Mouse (Mus musculus) embryo, embryonic 10 days (tissue): ENCODE results near the gene BC030499.
"Not testable (repeated sequence)": the region's sequence is repeated elsewhere in the genome, so short reads cannot be mapped to it uniquely, and the experiment has no call there.

ENCODE experiments used
- DNase-seq: peaks from one replicate; pipeline ENCODE4 v3.0.0-alpha.2; 2015; ENCODE audit warnings: low spot score

BC030499 gene

GRCm38 (mm10) chr11:78290654-78291053 is at the start of gene BC030499:
BC030499 (plus strand) TSS chr11:78290841.
- DNase-seq: no peak

- peak; percentile 4 for DNase-seq
Measured at GRCm38 (mm10) chr11:78245261-78245626, 45.4 kb upstream of the BC030499 start.

- DNase-seq: peak; percentile 93
Measured at GRCm38 (mm10) chr11:78245627-78246317, 44.9 kb upstream of the BC030499 start, which contains the start of the genes Sdf2 and Supt6. Sdf2 (plus strand) TSS chr11:78245746. Supt6 (minus strand) TSS chr11:78245987.

GRCm38 (mm10) chr11:78246318-78247011 is 44.2 kb upstream of the BC030499 start:
- DNase-seq: no peak

GRCm38 (mm10) chr11:78247012-78247348 is 43.7 kb upstream of the BC030499 start:
- DNase-seq: no peak

GRCm38 (mm10) chr11:78247727-78248140 is 42.9 kb upstream of the BC030499 start:
- peak; percentile 33 for DNase-seq

- no peak for DNase-seq
Measured at GRCm38 (mm10) chr11:78256618-78257017, 34.0 kb upstream of the BC030499 start.

- DNase-seq: no peak
Measured at GRCm38 (mm10) chr11:78260489-78261258, 30.0 kb upstream of the BC030499 start.

GRCm38 (mm10) chr11:78261380-78262352 is 29.0 kb upstream of the BC030499 start, which contains the start of gene 2610507B11Rik:
2610507B11Rik (plus strand) TSS chr11:78261752.
- DNase-seq: peak; percentile 92

GRCm38 (mm10) chr11:78262550-78262949 is 28.1 kb upstream of the BC030499 start:
- DNase-seq: peak; percentile 81

GRCm38 (mm10) chr11:78265571-78265970 is 25.1 kb upstream of the BC030499 start:
- DNase-seq: no peak

GRCm38 (mm10) chr11:78271986-78272385 is 18.7 kb upstream of the BC030499 start:
- DNase-seq: no peak

GRCm38 (mm10) chr11:78275596-78275995 is 15.0 kb upstream of the BC030499 start:
- no peak for DNase-seq

GRCm38 (mm10) chr11:78276169-78276568 is 14.5 kb upstream of the BC030499 start:
- not testable (repeated sequence) for DNase-seq

- no peak for DNase-seq
Measured at GRCm38 (mm10) chr11:78278853-78279252, 11.8 kb upstream of the BC030499 start.

GRCm38 (mm10) chr11:78279586-78279985 is 11.1 kb upstream of the BC030499 start:
- DNase-seq: no peak

- DNase-seq: no peak
Measured at GRCm38 (mm10) chr11:78289146-78289763, 1.4 kb upstream of the BC030499 start.

- no peak for DNase-seq
Measured at GRCm38 (mm10) chr11:78294585-78294984, 3.9 kb downstream of the BC030499 start.

- no peak for DNase-seq
Measured at GRCm38 (mm10) chr11:78300917-78301316, 10.3 kb downstream of the BC030499 start.

GRCm38 (mm10) chr11:78301357-78302084 is 10.9 kb downstream of the BC030499 start, which contains the start of gene Spag5:
Spag5 (plus strand) TSS chr11:78301529.
- DNase-seq: peak; percentile 97
